Mouse (Mus musculus) brain, adult 2 months (tissue): ENCODE measurements at regions not wholly inside any gene's neighbourhood (a gene's known extent, or its start where the extent isn't known, plus 50 kb on each side); places are given as distances from the start of the nearest gene placed in this dataset.

ENCODE experiments used
- DNase-seq: peaks from one replicate; pipeline ENCODE4 v3.0.0; 2011; ENCODE audit warnings: low read depth, low spot score

- DNase-seq: no peak
Measured at GRCm38 (mm10) chr13:45213116-45213834, 134.8 kb downstream of the Gm9817 start.

- no peak for DNase-seq
Measured at GRCm38 (mm10) chr13:45218251-45218650, 139.8 kb downstream of the Gm9817 start.

- no peak for DNase-seq
Measured at GRCm38 (mm10) chr13:45219671-45220070, 141.2 kb downstream of the Gm9817 start.

- DNase-seq: no peak
Measured at GRCm38 (mm10) chr13:45230804-45231203, 152.3 kb downstream of the Gm9817 start.

- DNase-seq: no peak
Measured at GRCm38 (mm10) chr13:45235236-45235635, 154.3 kb upstream of the Mylip start.

- DNase-seq: no peak
Measured at GRCm38 (mm10) chr13:45238258-45238657, 151.3 kb upstream of the Mylip start.

GRCm38 (mm10) chr13:45239153-45239552, 150.4 kb upstream of the Mylip start:
- peak; percentile 83 for DNase-seq

- DNase-seq: no peak
Measured at GRCm38 (mm10) chr13:45240009-45240653, 149.4 kb upstream of the Mylip start.

GRCm38 (mm10) chr13:45242261-45242660, 147.3 kb upstream of the Mylip start:
- no peak for DNase-seq

GRCm38 (mm10) chr13:45242750-45243149, 146.8 kb upstream of the Mylip start:
- DNase-seq: no peak

- no peak for DNase-seq
Measured at GRCm38 (mm10) chr13:45245651-45246050, 143.9 kb upstream of the Mylip start.

- no peak for DNase-seq
Measured at GRCm38 (mm10) chr13:45246341-45246740, 143.2 kb upstream of the Mylip start.

- peak; percentile 56 for DNase-seq
Measured at GRCm38 (mm10) chr13:45250028-45250427, 139.5 kb upstream of the Mylip start.

- DNase-seq: no peak
Measured at GRCm38 (mm10) chr13:45251068-45251467, 138.5 kb upstream of the Mylip start.

- no peak for DNase-seq
Measured at GRCm38 (mm10) chr13:45252126-45252525, 137.4 kb upstream of the Mylip start.

GRCm38 (mm10) chr13:45253221-45253620, 136.3 kb upstream of the Mylip start:
- DNase-seq: no peak

GRCm38 (mm10) chr13:45255277-45255676, 134.3 kb upstream of the Mylip start:
- DNase-seq: no peak

- no peak for DNase-seq
Measured at GRCm38 (mm10) chr13:45262011-45262410, 127.5 kb upstream of the Mylip start.

- DNase-seq: no peak
Measured at GRCm38 (mm10) chr13:45266287-45267064, 123.1 kb upstream of the Mylip start.

GRCm38 (mm10) chr13:45267446-45267845, 122.1 kb upstream of the Mylip start:
- peak; percentile 46 for DNase-seq

GRCm38 (mm10) chr13:45267906-45268305, 121.6 kb upstream of the Mylip start:
- peak; percentile 54 for DNase-seq

- DNase-seq: no peak
Measured at GRCm38 (mm10) chr13:45274261-45274884, 115.2 kb upstream of the Mylip start.
